Mouse (Mus musculus) stomach, embryonic 14.5 days (tissue): ENCODE results near the gene Tmem235. TPM values are rescaled to one million over a fixed set of nuclear protein-coding genes. Genes with fewer than 3 reads are reported as not detected.

Experiments
- ATAC-seq: fragments of 200-750 bp; cut with Nextera tagmentation; 2 replicates; pipeline ENCODE4 v1.8.0; 2017; ENCODE audit warnings: low read depth, moderate TSS enrichment; ENCODE audit not compliant: insufficient number of reproducible peaks, insufficient read depth, low FRiP score
- H3K27ac ChIP-seq: fragments of 300-500 bp; sonication (generic); 2 replicates; pipeline ENCODE4 v1.5.1; 2014; ENCODE audit warnings: mild to moderate bottlenecking, low read length, moderate library complexity, mixed read lengths
- H3K27me3 ChIP-seq: fragments of 300-500 bp; sonication (generic); 2 replicates; pipeline ENCODE4 v1.6.1; 2014; ENCODE audit warnings: low read length, control low read depth, mixed read lengths; ENCODE audit not compliant: control insufficient read depth, insufficient read depth
- H3K36me3 ChIP-seq: fragments of 300-500 bp; sonication (generic); 2 replicates; pipeline ENCODE4 v1.6.1; 2014; ENCODE audit warnings: mild to moderate bottlenecking, control low read depth, low read length, moderate library complexity, mixed read lengths; ENCODE audit not compliant: control insufficient read depth, insufficient read depth
- H3K4me1 ChIP-seq: fragments of 300-500 bp; sonication (generic); 2 replicates; pipeline ENCODE4 v1.6.1; 2014; ENCODE audit warnings: low read length, control low read depth, mixed read lengths; ENCODE audit not compliant: control insufficient read depth, insufficient read depth
- H3K4me2 ChIP-seq: fragments of 300-500 bp; sonication (generic); replicated peaks from 2 replicates; pipeline ENCODE4 v1.6.1; 2014; ENCODE audit warnings: low read depth, low read length, control low read depth
- H3K4me3 ChIP-seq: fragments of 300-500 bp; sonication (generic); 2 replicates; pipeline ENCODE4 v1.5.1; 2014; ENCODE audit warnings: low read depth, low read length, control low read depth
- H3K9ac ChIP-seq: fragments of 300-500 bp; sonication (generic); replicated peaks from 2 replicates; pipeline ENCODE4 v1.6.1; 2014; ENCODE audit warnings: low read depth, mild to moderate bottlenecking, control low read depth, low read length, moderate library complexity, mixed read lengths
- H3K9me3 ChIP-seq: fragments of 300-500 bp; sonication (generic); 2 replicates; pipeline ENCODE4 v1.6.1; 2016; ENCODE audit warnings: low read depth, low read length, control low read depth; ENCODE audit not compliant: control insufficient read depth
- WGBS: fragments of 180-500 bp; shearing (Covaris S2); extraction: QIAGEN DNeasy Blood & Tissue Kit; methylation state at CpG from one replicate; pipeline ENCODE4 v1.1.7; 2014; 5-methylcytosine and 5-hydroxymethylcytosine counted together
- polyA plus RNA-seq: library from polyadenylated mRNA; unstranded; fragments of >200 nt; fragmentation: Nextera tagmentation; extraction: Ambion mirVana; gene quantifications from 2 replicates; pipeline ENCODE4 v1.2.1, GENCODE M21; 2014

Tmem235 gene
- polyA plus RNA-seq, 1 experiment from 2014 or later: not detected

DNA sequence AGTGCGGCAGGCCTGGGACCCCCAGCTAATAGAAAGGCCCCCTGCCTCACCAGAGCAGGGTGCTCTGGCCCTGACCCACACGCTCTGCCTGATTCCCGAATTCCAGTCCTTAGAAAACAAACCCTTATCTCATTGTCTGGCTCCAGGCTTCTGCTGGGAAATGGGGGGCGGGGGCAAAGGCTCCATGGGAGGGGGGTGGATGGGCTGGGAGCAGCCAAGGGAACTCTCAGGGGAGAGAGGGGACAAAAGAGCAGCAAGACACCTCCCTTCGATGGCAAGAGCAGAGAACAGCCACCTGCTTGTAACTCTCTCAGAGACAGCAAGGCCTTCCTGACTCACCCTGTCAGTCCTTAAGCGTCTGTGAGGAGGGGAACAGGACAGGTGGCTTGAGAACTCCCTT, 15.1 kb downstream of the Tmem235 start:
- Histone ChIP-seq H3K27ac (no peak overlapping the region), H3K4me3 (no peak overlapping the region), H3K36me3 (no peaks in the 10 kb centered on the region), H3K9ac (no peak overlapping the region), H3K9me3 (no peaks in the 10 kb centered on the region), H3K27me3 (no peaks in the 10 kb centered on the region), H3K4me1 (peaks cover 22% of the 10 kb centered on the region), H3K4me2 (no peak overlapping the region)
- no peak for ATAC-seq
- WGBS: 30% methylated on average over 6 of the region's 6 CpGs

DNA sequence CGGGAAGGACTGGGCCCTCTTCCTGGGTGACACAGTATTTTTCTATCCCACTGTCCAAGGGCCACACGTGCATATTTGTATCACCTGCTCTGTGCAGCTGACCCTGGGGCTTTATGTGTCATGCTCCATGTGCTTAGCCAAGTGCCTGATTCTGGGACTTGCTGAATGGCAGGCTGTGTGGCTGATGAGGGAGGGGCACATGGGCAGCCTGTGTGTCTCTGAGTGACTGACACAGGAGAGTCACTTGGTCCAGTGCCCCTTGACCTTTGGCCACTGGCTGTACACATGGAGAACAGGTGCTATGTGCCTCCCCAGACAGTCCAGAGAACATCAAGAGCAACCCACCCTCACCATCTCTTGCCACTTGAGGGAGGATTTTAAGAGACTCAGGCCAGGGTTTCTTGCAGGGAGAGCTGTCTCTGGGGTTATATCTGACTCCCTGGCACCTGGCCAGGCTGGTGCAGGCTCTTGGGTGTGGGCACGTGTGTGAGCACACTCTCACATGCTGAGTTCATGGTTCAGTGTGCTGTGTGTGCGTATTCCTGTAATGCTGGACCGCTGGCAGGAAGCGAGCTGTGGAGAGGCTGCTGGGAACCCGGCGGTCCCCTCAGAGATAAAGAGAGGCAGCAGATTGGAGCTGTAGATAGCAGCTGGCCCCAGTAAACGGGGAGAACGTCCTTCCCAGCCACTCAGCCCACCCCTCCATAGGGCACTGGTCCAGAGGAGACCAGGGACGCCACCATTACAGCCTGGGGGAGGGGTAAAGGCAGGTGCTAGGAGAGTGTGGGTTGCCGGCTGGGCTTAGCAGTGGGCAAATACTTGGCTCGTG, 17.6 kb downstream of the Tmem235 start:
- Histone ChIP-seq H3K4me2 (peak overlapping the region; percentile 16; the same call in 1 of the 2 replicates), H3K9ac (no peak overlapping the region), H3K9me3 (no peaks in the 10 kb centered on the region), H3K4me3 (no peak overlapping the region), H3K27me3 (no peaks in the 10 kb centered on the region), H3K4me1 (peaks cover 39% of the 10 kb centered on the region), H3K27ac (peak overlapping the region; percentile 48; the same call in 1 of the 2 replicates), H3K36me3 (no peaks in the 10 kb centered on the region)
- peak; percentile 43; the same call in 1 of the 2 replicates for ATAC-seq
- WGBS: 21% methylated on average over 13 of the region's 13 CpGs

DNA sequence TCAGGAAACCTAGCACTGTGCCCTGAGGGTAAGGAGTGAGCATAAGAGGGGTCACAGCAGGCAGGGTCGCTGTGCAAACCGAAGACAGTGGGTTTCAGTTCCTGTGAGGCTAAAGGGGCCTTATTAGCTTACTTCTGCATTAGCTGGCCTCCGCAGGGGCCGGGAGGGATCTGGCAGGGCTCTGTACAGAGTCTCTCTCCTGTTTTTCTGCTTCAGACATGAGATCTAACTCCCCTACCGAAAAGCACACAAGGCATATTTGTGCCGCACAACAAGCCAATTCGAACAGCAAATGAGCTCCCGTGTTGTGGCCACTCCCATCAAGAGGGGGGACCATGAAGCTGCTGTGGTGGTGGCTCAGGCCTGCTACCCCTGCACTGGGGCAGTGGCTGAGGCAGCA, 18.3 kb downstream of the Tmem235 start:
- no peak for ATAC-seq
- Histone ChIP-seq H3K4me2 (peak overlapping the region; percentile 16; the same call in 1 of the 2 replicates), H3K27me3 (no peaks in the 10 kb centered on the region), H3K9ac (no peak overlapping the region), H3K4me1 (peaks cover 39% of the 10 kb centered on the region), H3K9me3 (no peaks in the 10 kb centered on the region), H3K4me3 (no peak overlapping the region), H3K36me3 (no peaks in the 10 kb centered on the region), H3K27ac (peak overlapping the region; percentile 48; the same call in 1 of the 2 replicates)
- WGBS: 20% methylated on average over 8 of the region's 8 CpGs

DNA sequence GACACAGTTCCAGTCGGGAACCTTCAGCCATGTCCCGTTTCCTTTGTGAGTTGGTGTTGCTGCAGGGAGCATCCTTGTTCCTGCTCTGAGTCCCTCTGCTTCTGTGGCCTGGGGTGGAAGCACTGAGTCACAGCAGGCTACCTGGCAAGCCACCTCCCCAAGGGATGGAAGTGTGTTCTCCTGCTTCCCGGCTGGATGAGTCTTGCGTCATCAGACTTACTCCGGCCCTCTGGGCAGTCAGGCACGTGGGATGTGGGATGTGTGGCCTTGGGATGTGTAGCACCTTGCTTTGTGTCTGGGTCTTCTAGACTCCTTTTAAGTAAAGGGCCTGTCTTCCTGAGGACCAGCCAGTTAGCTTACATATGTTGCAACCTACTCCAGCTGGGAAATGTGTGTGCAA, 19.1 kb downstream of the Tmem235 start:
- Histone ChIP-seq H3K27me3 (no peaks in the 10 kb centered on the region), H3K9me3 (no peaks in the 10 kb centered on the region), H3K4me2 (no peak overlapping the region), H3K4me1 (peaks cover 39% of the 10 kb centered on the region), H3K27ac (no peak overlapping the region), H3K4me3 (no peak overlapping the region), H3K36me3 (no peaks in the 10 kb centered on the region), H3K9ac (no peak overlapping the region)
- no peak for ATAC-seq
- WGBS: 81% methylated on average over 6 of the region's 6 CpGs

DNA sequence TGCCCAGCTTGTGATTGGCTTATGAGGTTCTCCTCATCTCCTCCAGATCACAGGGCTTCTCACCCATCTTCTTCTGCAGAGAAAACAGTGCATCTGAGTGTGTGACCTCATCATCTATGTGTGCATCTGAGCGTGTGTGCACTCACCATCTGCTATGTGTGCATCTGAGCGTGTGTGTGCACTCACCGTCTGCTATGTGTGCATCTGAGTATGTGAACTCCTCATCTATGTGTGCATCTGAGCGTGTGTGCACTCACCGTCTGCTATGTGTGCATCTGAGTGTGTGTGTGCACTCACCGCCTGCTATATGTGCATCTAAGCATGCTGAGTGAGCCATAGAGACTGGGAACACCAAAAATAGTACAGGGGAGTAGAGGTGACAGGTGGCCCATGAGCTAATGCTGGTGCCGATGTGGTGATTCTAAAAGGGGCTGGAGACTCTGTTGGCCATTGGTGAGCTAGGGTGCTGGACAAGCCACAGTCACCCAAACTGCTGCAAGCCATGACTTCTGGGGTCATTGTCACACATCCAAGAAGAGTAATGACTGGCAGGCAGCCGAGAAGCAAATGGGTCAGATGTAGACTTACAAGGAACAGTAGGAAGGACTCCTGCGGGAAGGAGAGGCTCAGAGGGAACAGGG, 19.9 kb downstream of the Tmem235 start:
- 90% methylated on average over 9 of the region's 9 CpGs for WGBS

DNA sequence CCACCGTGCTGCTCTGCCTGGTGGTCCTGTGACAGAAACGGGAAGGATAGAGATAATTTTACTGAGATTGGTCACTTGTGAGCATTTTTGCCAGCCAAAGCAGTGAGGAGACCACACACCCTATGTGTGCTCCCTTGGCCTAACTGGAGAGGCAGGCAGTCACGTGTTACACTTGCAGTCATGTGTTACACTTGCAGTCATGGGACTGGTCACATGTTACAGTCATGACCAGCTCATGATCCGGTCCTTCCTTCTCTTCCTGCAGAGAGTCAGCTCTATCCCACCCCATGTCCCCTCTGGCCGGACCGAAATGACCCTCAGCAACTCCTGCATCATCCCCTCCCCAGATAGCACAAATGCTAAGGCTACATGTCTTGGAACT, 20.4 kb downstream of the Tmem235 start:
- no peak for ATAC-seq
- H3K9me3 ChIP-seq: no peaks in the 10 kb centered on the region
- H3K9ac ChIP-seq: no peak overlapping the region
- no peak overlapping the region for H3K4me2 ChIP-seq
- no peaks in the 10 kb centered on the region for H3K27me3 ChIP-seq
- H3K4me1 ChIP-seq: peaks cover 35% of the 10 kb centered on the region
- WGBS: 76% methylated on average over 6 of the region's 6 CpGs
- no peaks in the 10 kb centered on the region for H3K36me3 ChIP-seq
- H3K27ac ChIP-seq: peak overlapping the region; percentile 61; the same call in 1 of the 2 replicates
- no peak overlapping the region for H3K4me3 ChIP-seq

More for the DNA sequence above, 19.9 kb downstream of the Tmem235 start:
- peaks cover 39% of the 10 kb centered on the region for H3K4me1 ChIP-seq
- no peak for ATAC-seq
- no peak overlapping the region for H3K27ac ChIP-seq
- H3K36me3 ChIP-seq: no peaks in the 10 kb centered on the region
- no peak overlapping the region for H3K4me3 ChIP-seq
- no peak overlapping the region for H3K9ac ChIP-seq
- no peaks in the 10 kb centered on the region for H3K27me3 ChIP-seq
- H3K4me2 ChIP-seq: no peak overlapping the region
- no peaks in the 10 kb centered on the region for H3K9me3 ChIP-seq

DNA sequence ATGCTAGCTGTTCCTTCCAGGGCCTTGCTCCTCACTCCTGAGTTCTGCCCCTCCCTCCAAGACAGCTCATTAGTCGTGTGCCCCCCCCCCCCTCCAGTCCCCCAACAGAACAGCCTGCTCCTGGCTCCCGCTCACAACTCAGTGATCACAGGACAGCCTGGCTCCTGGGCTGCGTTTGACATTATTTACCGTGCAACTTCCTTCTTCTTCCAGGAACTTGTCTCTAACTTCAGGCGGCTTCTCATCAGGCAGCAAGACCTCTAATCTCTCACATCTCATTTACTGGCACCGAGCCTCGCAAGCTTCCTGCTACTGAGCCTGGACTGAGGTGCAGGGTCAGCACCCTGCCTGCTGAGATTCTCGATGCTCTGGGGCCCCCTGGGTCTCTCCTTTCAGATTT, 21.2 kb downstream of the Tmem235 start:
- Histone ChIP-seq H3K27me3 (no peaks in the 10 kb centered on the region), H3K36me3 (no peaks in the 10 kb centered on the region), H3K9ac (no peak overlapping the region; the same call in 1 of the 2 replicates), H3K4me3 (no peak overlapping the region), H3K9me3 (no peaks in the 10 kb centered on the region), H3K4me2 (no peak overlapping the region), H3K27ac (peak overlapping the region; percentile 61; the same call in 1 of the 2 replicates), H3K4me1 (peaks cover 35% of the 10 kb centered on the region)
- 5% methylated on average over 8 of the region's 8 CpGs for WGBS
- ATAC-seq: peak; percentile 43

DNA sequence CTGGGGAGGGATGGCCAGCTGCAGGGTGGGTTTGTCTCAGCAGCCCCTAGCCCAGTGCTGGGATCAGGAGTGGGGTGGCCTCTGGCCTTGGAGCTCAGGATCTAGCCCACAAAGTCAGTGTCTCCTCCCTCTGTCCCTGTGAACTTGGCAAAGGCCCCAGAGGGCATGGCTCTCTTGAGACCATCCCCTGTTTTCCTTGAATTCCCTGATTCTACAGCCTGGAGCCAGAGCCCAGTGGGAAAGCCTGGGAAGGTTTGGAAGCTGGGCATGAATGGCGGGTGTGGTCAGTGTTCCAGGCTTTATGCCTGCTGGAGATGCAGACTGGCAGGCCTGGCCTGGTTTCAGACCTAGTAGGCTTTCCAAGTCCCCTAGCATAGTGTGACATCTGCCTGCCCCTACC, 21.7 kb downstream of the Tmem235 start:
- Histone ChIP-seq H3K9ac (no peak overlapping the region), H3K9me3 (no peaks in the 10 kb centered on the region), H3K27me3 (no peaks in the 10 kb centered on the region), H3K27ac (peak overlapping the region; percentile 61; the same call in 1 of the 2 replicates), H3K4me2 (no peak overlapping the region), H3K4me3 (no peak overlapping the region), H3K36me3 (no peaks in the 10 kb centered on the region), H3K4me1 (peaks cover 33% of the 10 kb centered on the region)
- 85% methylated on average over 1 of the region's 1 CpGs for WGBS
- ATAC-seq: no peak
